Mouse (Mus musculus): ENCODE measurements at regions not wholly inside any gene's neighbourhood (a gene's known extent, or its start where the extent isn't known, plus 50 kb on each side); places are given as distances from the start of the nearest gene placed in this dataset.

DNA sequence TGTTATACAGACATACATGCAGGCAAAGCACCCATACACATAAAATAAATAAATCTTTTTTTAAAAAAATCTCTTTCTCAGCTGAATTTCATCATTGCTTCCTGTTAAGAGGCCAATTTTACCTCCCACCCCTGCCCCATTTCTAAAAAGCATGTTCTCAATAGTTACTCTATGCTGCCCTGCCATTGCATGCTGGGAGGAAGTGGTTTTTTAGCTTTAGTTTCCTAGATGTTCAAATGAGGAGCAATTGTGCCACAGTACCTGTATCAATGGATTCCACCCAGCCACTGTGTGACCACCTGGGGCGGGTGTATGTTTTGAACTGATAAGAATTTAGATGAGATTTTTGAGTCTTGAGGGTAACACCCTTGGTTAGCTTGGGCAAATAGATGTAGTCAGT is 53.3 kb upstream of the Prkcq start:
- H3K4me3 ChIP-seq (replicated peaks; ENCODE audit: low read length), result no peak overlapping the region
- no peak overlapping the region for H3K4me2 ChIP-seq (ENCODE audit: low read depth, low read length)
- no peak overlapping the region for H3K27ac ChIP-seq (ENCODE audit: low read length)
- no peaks in the 10 kb centered on the region for H3K27me3 ChIP-seq (ENCODE audit: control insufficient read depth, insufficient read depth, low read length)
- no peaks in the 10 kb centered on the region for H3K4me1 ChIP-seq (ENCODE audit: control insufficient read depth, insufficient read depth, low read length)
- H3K9ac ChIP-seq (ENCODE audit: low read length), result no peak overlapping the region
- no peak for ATAC-seq (ENCODE audit: insufficient read depth, low FRiP score)
- no peaks in the 10 kb centered on the region for H3K36me3 ChIP-seq (ENCODE audit: control insufficient read depth, insufficient read depth, low read length)
- WGBS, result 79% methylated on average over 1 of the region's 1 CpGs
- H3K9me3 ChIP-seq (replicated peaks; ENCODE audit: control insufficient read depth, low read length), result no peaks in the 10 kb centered on the region

DNA sequence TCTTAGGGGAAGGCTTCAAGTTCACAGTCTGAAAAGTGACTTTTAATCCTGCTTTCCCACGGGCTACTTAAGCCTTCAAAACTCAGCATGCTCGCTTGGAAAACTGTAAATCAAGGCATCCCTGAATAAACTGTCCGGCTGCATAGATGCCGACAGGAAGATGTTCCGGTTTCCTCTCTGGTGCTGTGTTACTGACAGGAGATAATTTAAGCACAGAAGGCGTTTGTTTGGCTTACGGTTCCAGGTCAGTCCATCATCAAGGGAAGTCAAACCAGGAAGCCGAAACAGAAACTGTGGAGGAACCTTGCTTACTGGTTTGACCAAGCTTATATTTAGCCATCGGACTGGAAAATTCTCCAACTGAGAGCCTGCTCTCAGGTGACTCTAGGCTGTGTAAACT is 52.6 kb upstream of the Prkcq start:
- no peaks in the 10 kb centered on the region for H3K36me3 ChIP-seq (ENCODE audit: control insufficient read depth, insufficient read depth, low read length)
- H3K9me3 ChIP-seq (replicated peaks; ENCODE audit: control insufficient read depth, low read length), result no peaks in the 10 kb centered on the region
- H3K9ac ChIP-seq (ENCODE audit: low read length), result no peak overlapping the region
- no peaks in the 10 kb centered on the region for H3K4me1 ChIP-seq (ENCODE audit: control insufficient read depth, insufficient read depth, low read length)
- H3K27me3 ChIP-seq (ENCODE audit: control insufficient read depth, insufficient read depth, low read length), result no peaks in the 10 kb centered on the region
- H3K4me2 ChIP-seq (ENCODE audit: low read depth, low read length), result peak overlapping the region; percentile 17; the same call in 1 of the 2 replicates
- ATAC-seq (ENCODE audit: insufficient read depth, low FRiP score), result no peak
- WGBS, result 38% methylated on average over 9 of the region's 9 CpGs
- no peak overlapping the region for H3K4me3 ChIP-seq (replicated peaks; ENCODE audit: low read length)
- H3K27ac ChIP-seq (ENCODE audit: low read length), result no peak overlapping the region
